Mouse (Mus musculus): ENCODE results near the gene Ppp1r9a. TPM values are rescaled to one million over a fixed set of nuclear protein-coding genes. Genes with fewer than 3 reads are reported as not detected.

The Ppp1r9a gene
- polyA plus RNA-seq, 1 experiment from 2014 or later, result 3.8 TPM

DNA sequence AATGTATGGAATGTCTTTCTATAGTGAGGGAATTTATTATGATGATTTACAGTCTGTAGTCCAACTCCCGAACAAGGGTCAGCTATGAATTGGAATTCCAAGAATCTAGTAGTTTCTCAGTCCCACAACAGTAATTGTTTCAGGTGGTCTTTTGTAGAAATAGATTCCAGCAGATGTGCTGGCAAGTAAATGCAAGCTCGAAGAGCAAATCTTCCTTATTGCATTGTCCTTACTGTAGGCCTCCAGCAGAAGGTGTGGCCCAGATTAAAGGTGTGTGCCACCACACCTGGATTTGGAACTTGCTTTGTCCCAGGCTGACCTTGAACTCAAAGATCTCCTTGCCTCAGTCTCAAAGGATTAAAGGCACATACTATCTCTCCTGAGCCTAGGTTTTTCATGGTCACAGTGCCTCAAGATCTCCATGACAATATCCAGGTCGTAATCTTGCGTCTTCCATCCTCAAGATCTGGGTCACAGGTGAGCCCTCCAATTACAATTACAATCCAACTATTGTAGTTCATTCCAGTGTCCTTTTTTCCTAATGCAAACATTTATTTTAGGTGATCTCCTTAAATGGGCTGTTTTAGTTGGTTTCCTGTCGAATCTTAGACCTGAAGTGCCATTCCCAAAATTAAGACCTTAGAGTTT is 130.4 kb downstream of the Ppp1r9a start:
- H3K9ac ChIP-seq (ENCODE audit: low read depth, low read length), result no peak overlapping the region
- H3K27ac ChIP-seq (ENCODE audit: low read length), result no peak overlapping the region
- H3K4me1 ChIP-seq (ENCODE audit: control insufficient read depth, low read depth, low read length), result no peaks in the 10 kb centered on the region
- no peaks in the 10 kb centered on the region for H3K27me3 ChIP-seq (ENCODE audit: control insufficient read depth, insufficient read depth, low read depth, low read length)
- 67% methylated on average over 5 of the region's 5 CpGs for WGBS (ENCODE audit: insufficient replicate concordance)
- H3K36me3 ChIP-seq (ENCODE audit: control insufficient read depth, insufficient read depth), result no peaks in the 10 kb centered on the region
- no peak for ATAC-seq (ENCODE audit: low read depth)
- H3K4me2 ChIP-seq (ENCODE audit: low read depth, low read length), result no peak overlapping the region
- H3K4me3 ChIP-seq (ENCODE audit: low read depth, low read length), result no peak overlapping the region
- no peaks in the 10 kb centered on the region for H3K9me3 ChIP-seq (replicated peaks; ENCODE audit: control insufficient read depth, low read length)

DNA sequence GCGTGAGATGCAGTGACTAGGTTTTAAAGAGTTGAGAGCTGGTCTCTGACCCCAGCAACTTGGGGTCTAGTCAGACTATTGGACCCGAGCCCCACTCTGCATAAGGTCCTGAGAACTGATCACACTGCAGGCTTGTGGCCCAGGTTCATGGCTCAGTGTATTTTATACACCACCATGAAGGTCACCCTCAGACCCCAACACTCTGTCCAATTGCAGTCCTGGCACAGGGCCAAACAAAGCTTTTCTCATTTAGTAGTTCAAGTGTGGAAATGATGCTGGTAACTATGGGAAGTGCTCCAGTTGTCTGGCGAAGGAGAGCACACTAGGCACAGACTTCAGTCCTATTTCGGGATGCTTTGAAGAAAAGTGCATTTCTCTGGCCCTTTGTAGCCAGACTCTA is 134.5 kb downstream of the Ppp1r9a start:
- H3K36me3 ChIP-seq (ENCODE audit: control insufficient read depth, insufficient read depth), result no peaks in the 10 kb centered on the region
- ATAC-seq (ENCODE audit: low read depth), result no peak
- no peak overlapping the region for H3K4me3 ChIP-seq (ENCODE audit: low read depth, low read length)
- H3K9ac ChIP-seq (ENCODE audit: low read depth, low read length), result no peak overlapping the region
- no peaks in the 10 kb centered on the region for H3K9me3 ChIP-seq (replicated peaks; ENCODE audit: control insufficient read depth, low read length)
- no peak overlapping the region for H3K27ac ChIP-seq (ENCODE audit: low read length)
- H3K27me3 ChIP-seq (ENCODE audit: control insufficient read depth, insufficient read depth, low read depth, low read length), result no peaks in the 10 kb centered on the region
- no peak overlapping the region for H3K4me2 ChIP-seq (ENCODE audit: low read depth, low read length)
- WGBS (ENCODE audit: insufficient replicate concordance), result 72% methylated on average over 4 of the region's 4 CpGs
- no peaks in the 10 kb centered on the region for H3K4me1 ChIP-seq (ENCODE audit: control insufficient read depth, low read depth, low read length)

- no peak for ATAC-seq (ENCODE audit: low read depth)
- Histone ChIP-seq H3K36me3 (ENCODE audit: control insufficient read depth, insufficient read depth) (no peaks in the 10 kb centered on the region), H3K4me3 (ENCODE audit: low read depth, low read length) (no peak overlapping the region), H3K9me3 (replicated peaks; ENCODE audit: control insufficient read depth, low read length) (no peaks in the 10 kb centered on the region), H3K4me2 (ENCODE audit: low read depth, low read length) (no peak overlapping the region), H3K27ac (ENCODE audit: low read length) (no peak overlapping the region), H3K9ac (ENCODE audit: low read depth, low read length) (no peak overlapping the region), H3K4me1 (ENCODE audit: control insufficient read depth, low read depth, low read length) (no peaks in the 10 kb centered on the region), H3K27me3 (ENCODE audit: control insufficient read depth, insufficient read depth, low read depth, low read length) (no peaks in the 10 kb centered on the region)
- 51% methylated on average over 2 of the region's 2 CpGs for WGBS (ENCODE audit: insufficient replicate concordance)
Observed at GRCm38 (mm10) chr6:5038140-5038749, 135.5 kb downstream of the Ppp1r9a start.

- H3K4me2 ChIP-seq (ENCODE audit: low read depth, low read length), result no peak overlapping the region
- H3K27ac ChIP-seq (ENCODE audit: low read length), result no peak overlapping the region
- no peaks in the 10 kb centered on the region for H3K4me1 ChIP-seq (ENCODE audit: control insufficient read depth, low read depth, low read length)
- no peak for ATAC-seq (ENCODE audit: low read depth)
- WGBS (ENCODE audit: insufficient replicate concordance), result 51% methylated on average over 2 of the region's 2 CpGs
- H3K9ac ChIP-seq (ENCODE audit: low read depth, low read length), result no peak overlapping the region
- H3K4me3 ChIP-seq (ENCODE audit: low read depth, low read length), result no peak overlapping the region
- no peaks in the 10 kb centered on the region for H3K27me3 ChIP-seq (ENCODE audit: control insufficient read depth, insufficient read depth, low read depth, low read length)
- H3K36me3 ChIP-seq (ENCODE audit: control insufficient read depth, insufficient read depth), result no peaks in the 10 kb centered on the region
- H3K9me3 ChIP-seq (replicated peaks; ENCODE audit: control insufficient read depth, low read length), result no peaks in the 10 kb centered on the region
Observed at GRCm38 (mm10) chr6:5039316-5039715, 136.6 kb downstream of the Ppp1r9a start.

DNA sequence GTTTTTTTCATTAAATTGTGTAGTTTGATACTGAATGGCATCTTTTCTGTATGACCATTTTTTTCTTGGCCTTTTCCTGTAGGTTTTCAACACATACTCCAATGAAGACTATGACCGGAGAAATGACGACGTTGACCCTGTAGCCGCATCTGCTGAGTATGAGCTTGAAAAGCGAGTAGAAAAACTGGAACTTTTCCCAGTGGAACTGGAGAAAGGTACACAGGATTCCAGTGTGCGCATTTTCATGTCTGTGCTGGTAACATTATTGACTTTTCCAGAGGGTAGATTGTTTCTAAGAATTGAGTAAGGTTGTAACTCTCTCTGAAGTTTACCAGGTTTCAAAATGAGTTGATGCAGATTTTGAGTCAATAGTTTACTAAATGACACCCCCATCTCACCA is 143.1 kb downstream of the Ppp1r9a start:
- Histone ChIP-seq H3K9me3 (replicated peaks; ENCODE audit: control insufficient read depth, low read length) (no peaks in the 10 kb centered on the region), H3K4me2 (ENCODE audit: low read depth, low read length) (no peak overlapping the region), H3K27me3 (ENCODE audit: control insufficient read depth, insufficient read depth, low read depth, low read length) (no peaks in the 10 kb centered on the region), H3K4me3 (ENCODE audit: low read depth, low read length) (no peak overlapping the region), H3K36me3 (ENCODE audit: control insufficient read depth, insufficient read depth) (no peaks in the 10 kb centered on the region), H3K4me1 (ENCODE audit: control insufficient read depth, low read depth, low read length) (no peaks in the 10 kb centered on the region), H3K27ac (ENCODE audit: low read length) (no peak overlapping the region), H3K9ac (ENCODE audit: low read depth, low read length) (no peak overlapping the region)
- ATAC-seq (ENCODE audit: low read depth), result no peak
- 80% methylated on average over 6 of the region's 6 CpGs for WGBS (ENCODE audit: insufficient replicate concordance)

GRCm38 (mm10) chr6:5048025-5048424 is 145.3 kb downstream of the Ppp1r9a start:
- no peaks in the 10 kb centered on the region for H3K4me1 ChIP-seq (ENCODE audit: control insufficient read depth, low read depth, low read length)
- no peak overlapping the region for H3K27ac ChIP-seq (ENCODE audit: low read length)
- 65% methylated on average over 3 of the region's 3 CpGs for WGBS (ENCODE audit: insufficient replicate concordance)
- H3K9ac ChIP-seq (ENCODE audit: low read depth, low read length), result no peak overlapping the region
- no peak overlapping the region for H3K4me3 ChIP-seq (ENCODE audit: low read depth, low read length)
- H3K36me3 ChIP-seq (ENCODE audit: control insufficient read depth, insufficient read depth), result no peaks in the 10 kb centered on the region
- H3K9me3 ChIP-seq (replicated peaks; ENCODE audit: control insufficient read depth, low read length), result no peaks in the 10 kb centered on the region
- no peaks in the 10 kb centered on the region for H3K27me3 ChIP-seq (ENCODE audit: control insufficient read depth, insufficient read depth, low read depth, low read length)
- no peak for ATAC-seq (ENCODE audit: low read depth)
- H3K4me2 ChIP-seq (ENCODE audit: low read depth, low read length), result no peak overlapping the region

GRCm38 (mm10) chr6:5052309-5052708 is 149.6 kb downstream of the Ppp1r9a start:
- H3K27ac ChIP-seq (ENCODE audit: low read length), result no peak overlapping the region
- no peaks in the 10 kb centered on the region for H3K4me1 ChIP-seq (ENCODE audit: control insufficient read depth, low read depth, low read length)
- no peaks in the 10 kb centered on the region for H3K9me3 ChIP-seq (replicated peaks; ENCODE audit: control insufficient read depth, low read length)
- no peaks in the 10 kb centered on the region for H3K36me3 ChIP-seq (ENCODE audit: control insufficient read depth, insufficient read depth)
- H3K9ac ChIP-seq (ENCODE audit: low read depth, low read length), result no peak overlapping the region
- no peak overlapping the region for H3K4me3 ChIP-seq (ENCODE audit: low read depth, low read length)
- H3K27me3 ChIP-seq (ENCODE audit: control insufficient read depth, insufficient read depth, low read depth, low read length), result no peaks in the 10 kb centered on the region
- no peak overlapping the region for H3K4me2 ChIP-seq (ENCODE audit: low read depth, low read length)
- WGBS (ENCODE audit: insufficient replicate concordance), result 19% methylated on average over 2 of the region's 2 CpGs
- ATAC-seq (ENCODE audit: low read depth), result no peak

GRCm38 (mm10) chr6:5054446-5055095 is 151.9 kb downstream of the Ppp1r9a start:
- ATAC-seq (ENCODE audit: low read depth), result no peak; the same call in 1 of the 2 replicates
- Histone ChIP-seq H3K9ac (ENCODE audit: low read depth, low read length) (no peak overlapping the region), H3K27me3 (ENCODE audit: control insufficient read depth, insufficient read depth, low read depth, low read length) (no peaks in the 10 kb centered on the region), H3K4me2 (ENCODE audit: low read depth, low read length) (no peak overlapping the region), H3K4me3 (ENCODE audit: low read depth, low read length) (no peak overlapping the region), H3K36me3 (ENCODE audit: control insufficient read depth, insufficient read depth) (no peaks in the 10 kb centered on the region), H3K4me1 (ENCODE audit: control insufficient read depth, low read depth, low read length) (no peaks in the 10 kb centered on the region), H3K9me3 (replicated peaks; ENCODE audit: control insufficient read depth, low read length) (no peaks in the 10 kb centered on the region), H3K27ac (ENCODE audit: low read length) (no peak overlapping the region)
- WGBS (ENCODE audit: insufficient replicate concordance), result 69% methylated on average over 4 of the region's 4 CpGs

- Histone ChIP-seq H3K27me3 (ENCODE audit: control insufficient read depth, insufficient read depth, low read depth, low read length) (no peaks in the 10 kb centered on the region), H3K4me1 (ENCODE audit: control insufficient read depth, low read depth, low read length) (no peaks in the 10 kb centered on the region; the same call in 1 of the 2 replicates), H3K36me3 (ENCODE audit: control insufficient read depth, insufficient read depth) (no peaks in the 10 kb centered on the region), H3K4me2 (ENCODE audit: low read depth, low read length) (no peak overlapping the region), H3K9ac (ENCODE audit: low read depth, low read length) (no peak overlapping the region), H3K27ac (ENCODE audit: low read length) (no peak overlapping the region), H3K9me3 (replicated peaks; ENCODE audit: control insufficient read depth, low read length) (no peaks in the 10 kb centered on the region), H3K4me3 (ENCODE audit: low read depth, low read length) (no peak overlapping the region)
- ATAC-seq (ENCODE audit: low read depth), result no peak
- 72% methylated on average over 3 of the region's 3 CpGs for WGBS (ENCODE audit: insufficient replicate concordance)
Observed at GRCm38 (mm10) chr6:5074736-5075135, 172.0 kb downstream of the Ppp1r9a start.

Data from liver, embryonic 16.5 days (tissue).